In the genomic region with DNA sequence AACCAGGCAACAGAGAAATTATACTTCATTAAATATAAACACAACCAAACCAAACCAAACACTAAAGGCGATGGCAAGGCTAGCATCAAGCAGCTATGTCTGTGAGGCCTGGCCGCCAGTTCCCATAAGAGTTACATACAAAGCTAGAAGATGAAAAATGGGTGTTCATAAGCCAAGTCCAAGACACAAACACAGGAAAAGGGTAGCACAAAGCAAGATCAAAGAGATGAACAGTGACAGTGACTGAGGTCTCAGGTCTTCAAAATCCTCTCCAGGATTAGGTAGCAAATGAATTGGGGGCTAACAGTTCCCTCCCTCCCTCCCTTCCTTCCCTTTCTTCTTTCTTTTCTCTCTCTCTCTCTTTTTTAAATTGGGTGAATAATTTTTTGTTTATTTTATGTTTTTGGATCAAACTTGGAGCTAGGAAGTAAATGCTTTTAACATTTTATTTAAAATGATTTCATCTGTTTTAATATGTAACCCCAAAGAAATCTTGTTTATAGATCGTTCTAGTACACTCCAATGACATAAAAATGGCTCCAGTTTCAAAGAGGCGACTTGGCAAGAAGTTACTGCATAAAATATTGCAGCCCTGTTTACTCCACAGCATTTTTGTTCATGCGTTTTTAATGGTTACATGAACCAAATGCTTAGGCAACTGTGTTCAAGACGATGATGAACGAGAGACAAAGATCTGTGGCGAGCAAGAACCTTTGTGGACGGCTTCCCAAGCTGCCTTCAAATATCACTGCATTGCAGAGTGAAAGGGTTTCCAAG, we compare ENCODE assay signal across 13 mouse cellular contexts.
DNase-seq lines count a peak whose midpoint lies in the region; ATAC-seq and TF ChIP-seq lines count a peak whose summit lies in the region.
"Had no signal": no experiment of that assay in that cellular context is flagged by ENCODE, and none has a peak within 500 bp of the region (broad histone marks: within the 10 kb centered on the region; RNA-seq: fewer than 3 reads in every experiment).

No protein-coding gene starts in this region.

- no peak for DNase-seq in intestine, embryonic 14.5 days (ENCODE audit: low spot score)
- peak; percentile 10 to 14 for DNase-seq in urinary bladder, postnatal 36 days (ENCODE audit: low spot score in 2 of 2)
- no peak for DNase-seq in urinary bladder, adult 2 months (ENCODE audit: low spot score)
- peak; percentile 37 for DNase-seq in lung, postnatal 25 days (ENCODE audit: low spot score)
- no peak for DNase-seq in ovary, postnatal 10 days (ENCODE audit: low spot score)
- no peak for DNase-seq in thymus, adult 18-20 months
- DNase-seq: cerebellum, adult 11-12 months; embryo, embryonic 11 days; heart, postnatal 10 days had no signal

- no peaks in the 10 kb centered on the region for H3K27me3 ChIP-seq in intestine, embryonic 14.5 days (replicated peaks; ENCODE audit: control insufficient read depth, insufficient read depth, low read length)
- no peaks in the 10 kb centered on the region for H3K27me3 ChIP-seq in intestine, postnatal 0 days (replicated peaks; ENCODE audit: control insufficient read depth, insufficient read depth, low read length)
- H3K27me3 ChIP-seq in heart, embryonic 12.5 days (replicated peaks): no peaks in the 10 kb centered on the region
- H3K27me3 ChIP-seq: liver, embryonic 12.5 days had no signal

- no peak for ATAC-seq in intestine, embryonic 14.5 days (replicated peaks; ENCODE audit: low FRiP score, low TSS enrichment, low read depth)
- no peak for ATAC-seq in intestine, postnatal 0 days
- no peak for ATAC-seq in heart, embryonic 12.5 days (ENCODE audit: insufficient number of reproducible peaks, low FRiP score)
- ATAC-seq: liver, embryonic 12.5 days had no signal

- peak overlapping the region; percentile 73 for H3K27ac ChIP-seq in intestine, embryonic 14.5 days (ENCODE audit: low read depth)
- H3K27ac ChIP-seq in intestine, postnatal 0 days (ENCODE audit: low read depth, low read length): no peak overlapping the region
- no peak overlapping the region for H3K27ac ChIP-seq in heart, embryonic 12.5 days (ENCODE audit: poor library complexity, severe bottlenecking)
- H3K27ac ChIP-seq: liver, embryonic 12.5 days had no signal

- no peak for TF ChIP-seq CTCF in intestine, postnatal 0 days (IDR thresholded peaks at IDR 0.05; ENCODE audit: low read depth)

- H3K4me2 ChIP-seq in intestine, embryonic 14.5 days (ENCODE audit: low read length): no peak overlapping the region
- H3K4me2 ChIP-seq in intestine, postnatal 0 days (replicated peaks; ENCODE audit: low read depth): no peak overlapping the region
- H3K4me2 ChIP-seq in heart, embryonic 12.5 days: no peak overlapping the region
- H3K4me2 ChIP-seq: liver, embryonic 12.5 days had no signal

- no peaks in the 10 kb centered on the region for H3K9me3 ChIP-seq in intestine, embryonic 14.5 days (ENCODE audit: control insufficient read depth, low read length)
- H3K9me3 ChIP-seq in intestine, postnatal 0 days (ENCODE audit: control insufficient read depth): no peaks in the 10 kb centered on the region
- no peaks in the 10 kb centered on the region for H3K9me3 ChIP-seq in heart, embryonic 12.5 days (replicated peaks)
- H3K9me3 ChIP-seq: G1E; liver, embryonic 12.5 days had no signal

- H3K36me3 ChIP-seq in intestine, embryonic 14.5 days (ENCODE audit: control insufficient read depth, insufficient read depth, low read length): no peaks in the 10 kb centered on the region
- H3K36me3 ChIP-seq in intestine, postnatal 0 days (ENCODE audit: control insufficient read depth, insufficient read depth): no peaks in the 10 kb centered on the region
- H3K36me3 ChIP-seq in heart, embryonic 12.5 days: no peaks in the 10 kb centered on the region
- H3K36me3 ChIP-seq: G1E; liver, embryonic 12.5 days had no signal

- no peak overlapping the region for H3K4me3 ChIP-seq in intestine, embryonic 14.5 days (ENCODE audit: low read depth, low read length)
- H3K4me3 ChIP-seq in intestine, postnatal 0 days (ENCODE audit: low read depth, low read length): no peak overlapping the region
- no peak overlapping the region for H3K4me3 ChIP-seq in heart, embryonic 12.5 days
- H3K4me3 ChIP-seq: liver, embryonic 12.5 days had no signal

- H3K4me1 ChIP-seq in intestine, embryonic 14.5 days (replicated peaks; ENCODE audit: control insufficient read depth, insufficient read depth, low read length): 0 out of 2 replicates have a peak, but pooled peaks cover 12% of the 10 kb centered on the region
- no peaks in the 10 kb centered on the region for H3K4me1 ChIP-seq in intestine, postnatal 0 days (replicated peaks; ENCODE audit: control insufficient read depth, insufficient read depth, low read length)
- H3K4me1 ChIP-seq in heart, embryonic 12.5 days (replicated peaks): no peaks in the 10 kb centered on the region
- H3K4me1 ChIP-seq: liver, embryonic 12.5 days had no signal

- 52% methylated on average over 9 of the region's 9 CpGs for WGBS in intestine, embryonic 14.5 days
- WGBS in intestine, postnatal 0 days: 63% methylated on average over 9 of the region's 9 CpGs
- 82% methylated on average over 9 of the region's 9 CpGs for WGBS in heart, embryonic 12.5 days

- H3K9ac ChIP-seq in intestine, embryonic 14.5 days (ENCODE audit: low read length): no peak overlapping the region
- no peak overlapping the region for H3K9ac ChIP-seq in intestine, postnatal 0 days (ENCODE audit: low read depth, low read length)
- H3K9ac ChIP-seq in heart, embryonic 12.5 days: no peak overlapping the region
- H3K9ac ChIP-seq: liver, embryonic 12.5 days had no signal

Comparison
In these comparisons a context has a peak if more than half of its experiments do, and no peak if none do; other contexts are left out.
1. DNase-seq: peak in urinary bladder, postnatal 36 days (2 of 2) and lung, postnatal 25 days (single experiment); none in intestine, embryonic 14.5 days (single experiment), urinary bladder, adult 2 months (single experiment), ovary, postnatal 10 days (single experiment) and thymus, adult 18-20 months (0 of 2).